Mouse (Mus musculus) embryonic facial prominence, embryonic 13.5 days (tissue): ENCODE results near the gene Brap. TPM values are rescaled to one million over a fixed set of nuclear protein-coding genes. Genes with fewer than 3 reads are reported as not detected.

Source experiments
- ATAC-seq: fragments of 200-750 bp; cut with Nextera tagmentation; 2 replicates; pipeline ENCODE4 v1.8.0; 2017; ENCODE audit warnings: low read depth; ENCODE audit not compliant: insufficient number of reproducible peaks, insufficient read depth, low FRiP score, low TSS enrichment
- H3K27ac ChIP-seq: fragments of 300-500 bp; sonication (generic); 2 replicates; pipeline ENCODE4 v1.5.1; 2015; ENCODE audit warnings: moderate library complexity, mild to moderate bottlenecking, inconsistent platforms
- H3K27me3 ChIP-seq: fragments of 300-500 bp; sonication (generic); 2 replicates; pipeline ENCODE4 v1.6.1; 2015; ENCODE audit warnings: mild to moderate bottlenecking, inconsistent platforms
- H3K36me3 ChIP-seq: fragments of 300-500 bp; sonication (generic); 2 replicates; pipeline ENCODE4 v1.6.1; 2015; ENCODE audit warnings: mild to moderate bottlenecking, inconsistent platforms
- H3K4me1 ChIP-seq: fragments of 300-500 bp; sonication (generic); 2 replicates; pipeline ENCODE4 v1.6.1; 2015; ENCODE audit warnings: inconsistent platforms
- H3K4me2 ChIP-seq: fragments of 300-500 bp; sonication (generic); 2 replicates; pipeline ENCODE4 v1.6.1; 2015; ENCODE audit warnings: moderate library complexity, mild to moderate bottlenecking, inconsistent platforms
- H3K4me3 ChIP-seq: fragments of 300-500 bp; sonication (generic); 2 replicates; pipeline ENCODE4 v1.5.1; 2015; ENCODE audit warnings: mild to moderate bottlenecking, inconsistent platforms
- H3K9ac ChIP-seq: fragments of 300-500 bp; sonication (generic); 2 replicates; pipeline ENCODE4 v1.6.1; 2015; ENCODE audit warnings: mild to moderate bottlenecking, inconsistent platforms
- H3K9me3 ChIP-seq: fragments of 300-500 bp; sonication (generic); 2 replicates; pipeline ENCODE4 v1.6.1; 2016; ENCODE audit warnings: inconsistent platforms
- WGBS: fragments of 180-500 bp; shearing (Covaris S2); methylation state at CpG from one replicate; pipeline ENCODE4 v1.1.7; 2015; ENCODE audit warnings: mixed read lengths; 5-methylcytosine and 5-hydroxymethylcytosine counted together
- polyA plus RNA-seq: library from polyadenylated mRNA; unstranded; fragments of >200 nt; fragmentation: Nextera tagmentation; extraction: Ambion mirVana; gene quantifications from 2 replicates; pipeline ENCODE4 v1.2.1, GENCODE M21; 2015

The Brap gene
- polyA plus RNA-seq, 1 experiment from 2014 or later, result 44.5 TPM

- Histone ChIP-seq H3K4me1 (peaks cover 7% of the 10 kb centered on the region; the same call in 1 of the 2 replicates), H3K36me3 (no peaks in the 10 kb centered on the region), H3K4me3 (peak overlapping the region; percentile 29), H3K9ac (peak overlapping the region; percentile 46; the same call in 1 of the 2 replicates), H3K4me2 (peak overlapping the region; percentile 58), H3K9me3 (no peaks in the 10 kb centered on the region), H3K27me3 (no peaks in the 10 kb centered on the region), H3K27ac (no peak overlapping the region)
- 9% methylated on average over 20 of the region's 20 CpGs for WGBS
- ATAC-seq, result no peak
Observed at GRCm38 (mm10) chr5:121704512-121705248, 44.3 kb downstream of the Brap start.

- H3K27me3 ChIP-seq, result no peaks in the 10 kb centered on the region
- H3K27ac ChIP-seq, result no peak overlapping the region
- peaks cover 18% of the 10 kb centered on the region for H3K4me1 ChIP-seq
- H3K4me3 ChIP-seq, result peak overlapping the region; percentile 98
- ATAC-seq, result no peak
- H3K9me3 ChIP-seq, result no peaks in the 10 kb centered on the region
- H3K9ac ChIP-seq, result no peak overlapping the region
- WGBS, result 31% methylated on average over 2 of the region's 2 CpGs
- H3K36me3 ChIP-seq, result no peaks in the 10 kb centered on the region
- peak overlapping the region; percentile 82 for H3K4me2 ChIP-seq
Observed at GRCm38 (mm10) chr5:121710402-121710801, 50.0 kb downstream of the Brap start.

GRCm38 (mm10) chr5:121710851-121711173 is 50.4 kb downstream of the Brap start:
- Histone ChIP-seq H3K4me1 (peaks cover 22% of the 10 kb centered on the region), H3K4me3 (peak overlapping the region; percentile 98), H3K27ac (peak overlapping the region; percentile 97), H3K27me3 (no peaks in the 10 kb centered on the region), H3K36me3 (no peaks in the 10 kb centered on the region), H3K9ac (peak overlapping the region; percentile 97), H3K9me3 (no peaks in the 10 kb centered on the region), H3K4me2 (peak overlapping the region; percentile 82)
- ATAC-seq, result no peak
- WGBS, result 2% methylated on average over 12 of the region's 12 CpGs

- Histone ChIP-seq H3K4me3 (peak within 1 kb of the TSS; percentile 98), H3K9me3 (no peaks in the 10 kb centered on the region), H3K27ac (peak within 1 kb of the TSS; percentile 97), H3K4me2 (peak within 1 kb of the TSS; percentile 82), H3K9ac (peak within 1 kb of the TSS; percentile 97), H3K4me1 (peaks cover 26% of the 10 kb centered on the region), H3K27me3 (no peaks in the 10 kb centered on the region), H3K36me3 (no peaks in the 10 kb centered on the region)
- WGBS, result under 1% methylated on average over 91 of the region's 103 CpGs
- ATAC-seq, result peak; percentile 75
Observed at GRCm38 (mm10) chr5:121711174-121711927, 51.0 kb downstream of the Brap start, which contains the start of gene Atxn2. Atxn2 (plus strand) TSS chr5:121711337.

GRCm38 (mm10) chr5:121711928-121712231 is 51.5 kb downstream of the Brap start:
- WGBS, result 0% methylated on average over 38 of the region's 57 CpGs
- ATAC-seq, result peak; percentile 28
- Histone ChIP-seq H3K4me2 (peak overlapping the region; percentile 78), H3K9ac (peak overlapping the region; percentile 97), H3K4me1 (peaks cover 28% of the 10 kb centered on the region), H3K27me3 (no peaks in the 10 kb centered on the region), H3K36me3 (no peaks in the 10 kb centered on the region), H3K9me3 (no peaks in the 10 kb centered on the region), H3K27ac (peak overlapping the region; percentile 97), H3K4me3 (peak overlapping the region; percentile 98)

GRCm38 (mm10) chr5:121712232-121712933 is 52.0 kb downstream of the Brap start:
- peak overlapping the region; percentile 98 for H3K4me3 ChIP-seq
- peak; percentile 8; the same call in 1 of the 2 replicates for ATAC-seq
- no peaks in the 10 kb centered on the region for H3K27me3 ChIP-seq
- H3K4me2 ChIP-seq, result peak overlapping the region; percentile 78
- H3K36me3 ChIP-seq, result peaks cover 4% of the 10 kb centered on the region
- H3K9me3 ChIP-seq, result no peaks in the 10 kb centered on the region
- H3K4me1 ChIP-seq, result peaks cover 28% of the 10 kb centered on the region
- WGBS, result under 1% methylated on average over 51 of the region's 66 CpGs
- H3K9ac ChIP-seq, result peak overlapping the region; percentile 97
- H3K27ac ChIP-seq, result peak overlapping the region; percentile 97

- H3K36me3 ChIP-seq, result peaks cover 10% of the 10 kb centered on the region
- H3K27ac ChIP-seq, result peak overlapping the region; percentile 97
- under 1% methylated on average over 26 of the region's 32 CpGs for WGBS
- peak overlapping the region; percentile 97 for H3K9ac ChIP-seq
- H3K4me3 ChIP-seq, result peak overlapping the region; percentile 98
- H3K4me2 ChIP-seq, result peak overlapping the region; percentile 78
- H3K4me1 ChIP-seq, result peaks cover 28% of the 10 kb centered on the region
- no peaks in the 10 kb centered on the region for H3K27me3 ChIP-seq
- H3K9me3 ChIP-seq, result no peaks in the 10 kb centered on the region
- ATAC-seq, result no peak
Observed at GRCm38 (mm10) chr5:121712934-121713538, 52.7 kb downstream of the Brap start.

GRCm38 (mm10) chr5:121714331-121714730 is 54.0 kb downstream of the Brap start:
- Histone ChIP-seq H3K9ac (no peak overlapping the region), H3K27me3 (no peaks in the 10 kb centered on the region), H3K4me3 (peak overlapping the region; percentile 98; the same call in 1 of the 2 replicates), H3K36me3 (peaks cover 10% of the 10 kb centered on the region), H3K9me3 (no peaks in the 10 kb centered on the region), H3K4me1 (peaks cover 31% of the 10 kb centered on the region), H3K27ac (no peak overlapping the region), H3K4me2 (peak overlapping the region; percentile 78)
- 75% methylated on average over 1 of the region's 1 CpGs for WGBS
- no peak for ATAC-seq

GRCm38 (mm10) chr5:121714928-121715327 is 54.6 kb downstream of the Brap start:
- no peaks in the 10 kb centered on the region for H3K27me3 ChIP-seq
- H3K4me2 ChIP-seq, result no peak overlapping the region
- ATAC-seq, result no peak

GRCm38 (mm10) chr5:121718462-121718861 is 58.1 kb downstream of the Brap start:
- Histone ChIP-seq H3K9me3 (no peaks in the 10 kb centered on the region), H3K4me1 (peaks cover 51% of the 10 kb centered on the region), H3K4me2 (no peak overlapping the region), H3K27ac (no peak overlapping the region), H3K27me3 (no peaks in the 10 kb centered on the region), H3K36me3 (peaks cover 10% of the 10 kb centered on the region), H3K4me3 (no peak overlapping the region), H3K9ac (no peak overlapping the region)
- WGBS, result 87% methylated on average over 5 of the region's 5 CpGs
- no peak for ATAC-seq

More at GRCm38 (mm10) chr5:121714928-121715327, 54.6 kb downstream of the Brap start:
- Histone ChIP-seq H3K4me1 (peaks cover 37% of the 10 kb centered on the region), H3K4me3 (no peak overlapping the region), H3K36me3 (peaks cover 10% of the 10 kb centered on the region), H3K9ac (no peak overlapping the region), H3K9me3 (no peaks in the 10 kb centered on the region), H3K27ac (no peak overlapping the region)
- WGBS, result 79% methylated on average over 6 of the region's 6 CpGs

- H3K4me3 ChIP-seq, result no peak overlapping the region
- H3K9ac ChIP-seq, result no peak overlapping the region
- H3K9me3 ChIP-seq, result no peaks in the 10 kb centered on the region
- no peak overlapping the region for H3K27ac ChIP-seq
- H3K36me3 ChIP-seq, result peaks cover 10% of the 10 kb centered on the region
- no peak overlapping the region for H3K4me2 ChIP-seq
- ATAC-seq, result no peak
- no peaks in the 10 kb centered on the region for H3K27me3 ChIP-seq
- H3K4me1 ChIP-seq, result peaks cover 34% of the 10 kb centered on the region
- WGBS, result 85% methylated on average over 5 of the region's 5 CpGs
Observed at GRCm38 (mm10) chr5:121720888-121721585, 60.7 kb downstream of the Brap start.
